Mouse (Mus musculus) MEL (cell line): ENCODE data around the gene Sox1.

Experiments
- BHLHE40 ChIP-seq: IDR thresholded peaks from 2 replicates; pipeline ENCODE4 v1.6.1; 2012; ENCODE audit warnings: low read depth, mild to moderate bottlenecking, inconsistent platforms, low read length, improper control_type of control experiment, borderline replicate concordance
- CTCF ChIP-seq, 3 experiments: IDR thresholded peaks in 2 of 3; conservative IDR thresholded peaks in 1 of 3; 2 replicates each; pipeline ENCODE4 v1.5.1; 2011 to 2012; ENCODE audit warnings: low read length in 3 of 3, low read depth in 2 of 3, mild to moderate bottlenecking in 2 of 3, improper control_type of control experiment in 1 of 3, inconsistent platforms in 1 of 3, mixed read lengths in 1 of 3, moderate library complexity in 1 of 3; ENCODE audit not compliant: control insufficient read depth in 1 of 3, insufficient read depth in 1 of 3, poor library complexity in 1 of 3, severe bottlenecking in 1 of 3
- E2F4 ChIP-seq: IDR thresholded peaks from 2 replicates; pipeline ENCODE4 v1.6.1; 2011; ENCODE audit warnings: low read depth, low read length, improper control_type of control experiment, borderline replicate concordance
- EP300 ChIP-seq, 2 experiments: IDR thresholded peaks; 2 replicates each; pipeline ENCODE4 v1.6.1; 2011; ENCODE audit warnings: improper control_type of control experiment in 2 of 2, low read length in 2 of 2, low read depth in 1 of 2, mild to moderate bottlenecking in 1 of 2
- MXI1 ChIP-seq: IDR thresholded peaks from 2 replicates; pipeline ENCODE4 v1.6.1; 2011; ENCODE audit warnings: mild to moderate bottlenecking, low read depth, low read length, improper control_type of control experiment
- POLR2A ChIP-seq, 2 experiments: IDR thresholded peaks; 2 replicates each; pipeline ENCODE4 v1.6.1; 2011 to 2012; ENCODE audit warnings: low read length in 2 of 2, mild to moderate bottlenecking in 2 of 2, control low read depth in 1 of 2, improper control_type of control experiment in 1 of 2, low read depth in 1 of 2, moderate library complexity in 1 of 2; ENCODE audit not compliant: control insufficient read depth in 1 of 2, insufficient read depth in 1 of 2, poor library complexity in 1 of 2
- RAD21 ChIP-seq: IDR thresholded peaks from 2 replicates; pipeline ENCODE4 v1.6.1; 2011; ENCODE audit warnings: mild to moderate bottlenecking, low read depth, low read length, improper control_type of control experiment
- UBTF ChIP-seq: IDR thresholded peaks from 2 replicates; pipeline ENCODE4 v1.6.1; 2012; ENCODE audit warnings: low read depth, mild to moderate bottlenecking, inconsistent platforms, low read length, improper control_type of control experiment, moderate library complexity, borderline replicate concordance; ENCODE audit not compliant: insufficient read depth

- no peak for TF ChIP-seq E2F4
- TF ChIP-seq POLR2A (IDR thresholded peaks at IDR 0.05; ENCODE audit: control insufficient read depth in 1 of 2, insufficient read depth in 1 of 2, low read depth in 1 of 2, low read length in 2 of 2, poor library complexity in 1 of 2): no peak
- TF ChIP-seq EP300 (IDR thresholded peaks at IDR 0.05; ENCODE audit: low read depth in 1 of 2, low read length in 2 of 2): no peak
- TF ChIP-seq RAD21: no peak
- no peak for TF ChIP-seq MXI1
- no peak for TF ChIP-seq CTCF (IDR thresholded peaks at IDR 0.05 in 2 of 3, conservative IDR thresholded peaks at IDR 0.05 in 1 of 3; ENCODE audit: control insufficient read depth in 1 of 3, insufficient read depth in 1 of 3, low read depth in 2 of 3, low read length in 3 of 3, poor library complexity in 1 of 3, severe bottlenecking in 1 of 3)
- TF ChIP-seq BHLHE40: no peak
- no peak for TF ChIP-seq UBTF
Measured at GRCm38 (mm10) chr8:12431738-12432055, 36.6 kb downstream of the Sox1 start.
